8 mouse cellular contexts compared by ENCODE assay signal in genomic region chr2:39224621-39225020, GRCm38 (mm10). TPM values are rescaled to one million over a fixed set of nuclear protein-coding genes. Genes with fewer than 3 reads are reported as not detected.
A peak's percentile ranks its signal among the peaks of the same experiment; 100 is the strongest.
DNase-seq lines count a peak whose midpoint lies in the region; ATAC-seq and TF ChIP-seq lines count a peak whose summit lies in the region.

No protein-coding gene starts in this region.

- TF ChIP-seq CTCF in MEL (IDR thresholded peaks at IDR 0.05 in 2 of 3, conservative IDR thresholded peaks at IDR 0.05 in 1 of 3; ENCODE audit: control insufficient read depth in 1 of 3, insufficient read depth in 1 of 3, low read depth in 2 of 3, low read length in 3 of 3, poor library complexity in 1 of 3, severe bottlenecking in 1 of 3): no peak

- no peak for TF ChIP-seq POLR2A in MEL (IDR thresholded peaks at IDR 0.05; ENCODE audit: control insufficient read depth in 1 of 2, insufficient read depth in 1 of 2, low read depth in 1 of 2, low read length in 2 of 2, poor library complexity in 1 of 2)

- no peaks in the 10 kb centered on the region for H3K9me3 ChIP-seq in heart, embryonic 14.5 days (ENCODE audit: control insufficient read depth, low read length)
- no peaks in the 10 kb centered on the region for H3K9me3 ChIP-seq in MEL (replicated peaks; ENCODE audit: insufficient read depth, low read length)
- no peaks in the 10 kb centered on the region for H3K9me3 ChIP-seq in hindbrain, embryonic 13.5 days
- no peaks in the 10 kb centered on the region for H3K9me3 ChIP-seq in midbrain, embryonic 12.5 days

- DNase-seq in heart, postnatal 14 days: no peak
- DNase-seq in MEL (ENCODE audit: low read depth, low spot score): peak; percentile 45
- no peak for DNase-seq in urinary bladder, postnatal 14 days (ENCODE audit: low spot score)
- DNase-seq in right cerebral cortex, postnatal 36 days (ENCODE audit: low spot score in 2 of 2): no peak

- no peak overlapping the region for H3K9ac ChIP-seq in heart, embryonic 14.5 days (ENCODE audit: low read length)
- H3K9ac ChIP-seq in MEL (ENCODE audit: control insufficient read depth, low read depth, low read length, poor library complexity, severe bottlenecking): peak overlapping the region; percentile 98; the same call in 1 of the 2 replicates
- 0 out of 2 replicates have a peak overlapping the region, but pooled peaks have one; percentile 39 for H3K9ac ChIP-seq in hindbrain, embryonic 13.5 days
- no peak overlapping the region for H3K9ac ChIP-seq in midbrain, embryonic 12.5 days (replicated peaks)

- intact Hi-C loops in heart, postnatal 14 days (cut with DNase I): no loop called here

- H3K36me3 ChIP-seq in heart, embryonic 14.5 days (ENCODE audit: control insufficient read depth, insufficient read depth, low read length): no peaks in the 10 kb centered on the region
- H3K36me3 ChIP-seq in MEL (ENCODE audit: control insufficient read depth in 1 of 2, insufficient read depth in 2 of 2, low read length in 2 of 2): peaks cover 0 to 26% of the 10 kb centered on the region in 2 experiments; a peak in 2 of 4 replicates
- H3K36me3 ChIP-seq in hindbrain, embryonic 13.5 days: no peaks in the 10 kb centered on the region
- H3K36me3 ChIP-seq in midbrain, embryonic 12.5 days: no peaks in the 10 kb centered on the region

- H3K4me3 ChIP-seq in heart, embryonic 14.5 days (ENCODE audit: control insufficient read depth in 1 of 2, insufficient read depth in 1 of 2, low read depth in 1 of 2, low read length in 2 of 2): peak overlapping the region in 1 of 2 experiments; percentile 80; a peak in 3 of 4 replicates
- H3K4me3 ChIP-seq in MEL (ENCODE audit: control insufficient read depth in 1 of 2, insufficient read depth in 1 of 2, low read depth in 2 of 2, low read length in 2 of 2): peak overlapping the region; percentile 25 to 98
- H3K4me3 ChIP-seq in hindbrain, embryonic 13.5 days: peak overlapping the region; percentile 79
- H3K4me3 ChIP-seq in midbrain, embryonic 12.5 days: peak overlapping the region; percentile 82

- TF ChIP-seq EP300 in MEL (IDR thresholded peaks at IDR 0.05; ENCODE audit: low read depth in 1 of 2, low read length in 2 of 2): no peak

- no peak overlapping the region for H3K27ac ChIP-seq in heart, embryonic 14.5 days (replicated peaks in 1 of 2; ENCODE audit: control insufficient read depth in 1 of 2, insufficient read depth in 1 of 2, low read depth in 2 of 2, low read length in 2 of 2)
- H3K27ac ChIP-seq in MEL (ENCODE audit: control insufficient read depth, low read depth, low read length): no peak overlapping the region
- H3K27ac ChIP-seq in hindbrain, embryonic 13.5 days: no peak overlapping the region
- H3K27ac ChIP-seq in midbrain, embryonic 12.5 days (replicated peaks): no peak overlapping the region

- peaks cover 56% of the 10 kb centered on the region for H3K79me2 ChIP-seq in MEL (ENCODE audit: control insufficient read depth, insufficient read depth, low read length, poor library complexity)

- no peaks in the 10 kb centered on the region for H3K27me3 ChIP-seq in heart, embryonic 14.5 days (ENCODE audit: control insufficient read depth, insufficient read depth, low read length)
- no peaks in the 10 kb centered on the region; a peak in 1 of 4 replicates for H3K27me3 ChIP-seq in MEL (ENCODE audit: control insufficient read depth in 1 of 2, insufficient read depth in 2 of 2, low read length in 2 of 2)
- 0 out of 2 replicates have a peak, but pooled peaks cover 3% of the 10 kb centered on the region for H3K27me3 ChIP-seq in hindbrain, embryonic 13.5 days
- H3K27me3 ChIP-seq in midbrain, embryonic 12.5 days: no peaks in the 10 kb centered on the region

- no peak for ATAC-seq in heart, embryonic 14.5 days (ENCODE audit: insufficient number of reproducible peaks, insufficient read depth, low FRiP score, low read depth)
- no peak for ATAC-seq in hindbrain, embryonic 13.5 days (ENCODE audit: low FRiP score)
- no peak for ATAC-seq in midbrain, embryonic 12.5 days (ENCODE audit: low FRiP score, low read depth)
- no peak for ATAC-seq in erythroid progenitor cell, adult 5-6 weeks (replicated peaks; ENCODE audit: low FRiP score, poor library complexity, severe bottlenecking)

- H3K4me2 ChIP-seq in heart, embryonic 14.5 days (ENCODE audit: low read length): peak overlapping the region; percentile 81
- peak overlapping the region; percentile 63 for H3K4me2 ChIP-seq in hindbrain, embryonic 13.5 days
- H3K4me2 ChIP-seq in midbrain, embryonic 12.5 days (replicated peaks): peak overlapping the region; percentile 67

- peaks cover 0 to 17% of the 10 kb centered on the region in 2 experiments; a peak in 3 of 4 replicates for H3K4me1 ChIP-seq in heart, embryonic 14.5 days (ENCODE audit: control insufficient read depth in 2 of 2, insufficient read depth in 2 of 2, low read length in 2 of 2)
- H3K4me1 ChIP-seq in MEL (ENCODE audit: control insufficient read depth in 1 of 2, insufficient read depth in 2 of 2, low read length in 2 of 2): peaks cover 13 to 15% of the 10 kb centered on the region in 2 experiments
- peaks cover 22% of the 10 kb centered on the region for H3K4me1 ChIP-seq in hindbrain, embryonic 13.5 days (replicated peaks)
- H3K4me1 ChIP-seq in midbrain, embryonic 12.5 days: peaks cover 21% of the 10 kb centered on the region

- TF ChIP-seq RAD21 in MEL (IDR thresholded peaks at IDR 0.05; ENCODE audit: low read depth, low read length): no peak

TF ChIP-seq in MEL, 35 proteins besides CTCF, POLR2A, EP300 and RAD21:
- TF ChIP-seq KAT2A (conservative IDR thresholded peaks at IDR 0.05; ENCODE audit: low read depth, low read length) (no peak), MXI1 (IDR thresholded peaks at IDR 0.05; ENCODE audit: low read depth, low read length) (peak; percentile 48; the same call in 1 of the 2 replicates), POLR2AphosphoS5 (IDR thresholded peaks at IDR 0.05; ENCODE audit: borderline replicate concordance, low read depth, low read length) (no peak), ELF1 (IDR thresholded peaks at IDR 0.05; ENCODE audit: low read depth, low read length) (no peak), ZMIZ1 (IDR thresholded peaks at IDR 0.05; ENCODE audit: low read depth, low read length) (no peak), POLR2AphosphoS2 (IDR thresholded peaks at IDR 0.05; ENCODE audit: low read length) (no peak), GATA1 (IDR thresholded peaks at IDR 0.05; ENCODE audit: low read depth, low read length) (0 out of 2 replicates have a peak, but pooled peaks have one; percentile 26), TBP (IDR thresholded peaks at IDR 0.05; ENCODE audit: low read depth, low read length) (no peak), NELFE (IDR thresholded peaks at IDR 0.05; ENCODE audit: low read depth, low read length) (no peak), ZKSCAN1 (IDR thresholded peaks at IDR 0.05; ENCODE audit: low read depth, low read length) (no peak), RCOR1 (IDR thresholded peaks at IDR 0.05; ENCODE audit: low read depth, low read length) (no peak), GABPA (IDR thresholded peaks at IDR 0.05; ENCODE audit: low read depth, low read length) (no peak), MAX (IDR thresholded peaks at IDR 0.05; ENCODE audit: low read length) (no peak), MAFK (IDR thresholded peaks at IDR 0.05; ENCODE audit: borderline replicate concordance, low read depth, low read length) (no peak), USF2 (IDR thresholded peaks at IDR 0.05; ENCODE audit: borderline replicate concordance in 1 of 2, insufficient read depth in 1 of 2, low read depth in 1 of 2, low read length in 2 of 2) (no peak)

RNA-seq across cellular contexts. Expression of gene Ppp6c, which starts 1.6 kb away (rescaled TPM):
- polyA plus RNA-seq in heart, embryonic 14.5 days (2014; fragmentation: Nextera tagmentation; extraction: Ambion mirVana): 48.3 and 51.3 TPM in 2 replicates
- total RNA-seq in heart, postnatal 14 days (2021): 10 to 100 TPM; 58.0 to 62.5 TPM
- total RNA-seq in MEL (2012; rRNA removed): 34.9 and 37.7 TPM in 2 replicates
- polyA plus RNA-seq in MEL (2012; ENCODE audit: insufficient read depth in 1 of 2, insufficient read length in 2 of 2, low read depth in 1 of 2, low replicate concordance in 2 of 2, missing spikeins in 1 of 2): 10 to 100 TPM in 1 of 2 experiments, not detected in 1; 43.1 TPM
- polyA plus RNA-seq in hindbrain, embryonic 13.5 days (2015; fragmentation: Nextera tagmentation; extraction: Ambion mirVana): 76.6 and 81.6 TPM in 2 replicates
- polyA plus RNA-seq in midbrain, embryonic 12.5 days (2016; fragmentation: Nextera tagmentation; extraction: Ambion mirVana): 82.9 and 84.5 TPM in 2 replicates
- 66.3 and 69.2 TPM in 2 replicates for total RNA-seq in erythroid progenitor cell, adult 5-6 weeks (2015; ENCODE audit: low replicate concordance)
- 46.3 and 68.7 TPM in 2 replicates for total RNA-seq in erythroid progenitor cell, adult 5-6 weeks (2017; ENCODE audit: low replicate concordance)

RNA-seq across cellular contexts. Expression of gene Scai, which starts 34.1 kb away (rescaled TPM):
- 5.1 and 6.7 TPM in 2 replicates for polyA plus RNA-seq in heart, embryonic 14.5 days (2014; fragmentation: Nextera tagmentation; extraction: Ambion mirVana)
- 1 to 10 TPM; 8.9 to 9.8 TPM for total RNA-seq in heart, postnatal 14 days (2021)
- total RNA-seq in MEL (2012; rRNA removed): 1.8 and 4.6 TPM in 2 replicates
- 1 to 10 TPM in 1 of 2 experiments, not detected in 1; 4.6 TPM for polyA plus RNA-seq in MEL (2012; ENCODE audit: insufficient read depth in 1 of 2, insufficient read length in 2 of 2, low read depth in 1 of 2, low replicate concordance in 2 of 2, missing spikeins in 1 of 2)
- 19.0 and 21.4 TPM in 2 replicates for polyA plus RNA-seq in hindbrain, embryonic 13.5 days (2015; fragmentation: Nextera tagmentation; extraction: Ambion mirVana)
- 15.5 and 17.8 TPM in 2 replicates for polyA plus RNA-seq in midbrain, embryonic 12.5 days (2016; fragmentation: Nextera tagmentation; extraction: Ambion mirVana)
- total RNA-seq in erythroid progenitor cell, adult 5-6 weeks (2015; ENCODE audit: low replicate concordance): 9.4 and 11.3 TPM in 2 replicates
- 5.9 and 26.4 TPM in 2 replicates for total RNA-seq in erythroid progenitor cell, adult 5-6 weeks (2017; ENCODE audit: low replicate concordance)

Comparison
In these comparisons a context has a peak if more than half of its experiments do, and no peak if none do; other contexts are left out.
1. H3K9ac ChIP-seq: peak in MEL (single experiment) and hindbrain, embryonic 13.5 days (single experiment); none in heart, embryonic 14.5 days (single experiment) and midbrain, embryonic 12.5 days (single experiment).
2. Peak in every context shown above with its lines, with median percentiles within 50 percentile points of each other: H3K4me2 ChIP-seq.